Mouse (Mus musculus) neural tube, embryonic 10.5 days (tissue): ENCODE data around the gene Hdac7.

Experiments used
- DNase-seq: peaks from one replicate; pipeline ENCODE4 v3.0.0-alpha.2; 2017; ENCODE audit warnings: low spot score; ENCODE audit errors: extremely low spot score

Gene Hdac7

GRCm38 (mm10) chr15:97789761-97790505 lies 54.4 kb downstream of the Hdac7 start:
- no peak for DNase-seq

- DNase-seq, result no peak
These were observed 55.5 kb downstream of the Hdac7 start for GRCm38 (mm10) chr15:97788821-97789220.

- no peak for DNase-seq
These were observed 56.3 kb downstream of the Hdac7 start for GRCm38 (mm10) chr15:97787799-97788667.

GRCm38 (mm10) chr15:97787148-97787798 lies 57.0 kb downstream of the Hdac7 start:
- no peak for DNase-seq

- DNase-seq, result no peak
These were observed 57.7 kb downstream of the Hdac7 start for GRCm38 (mm10) chr15:97786412-97787112.

GRCm38 (mm10) chr15:97785731-97786411 lies 58.4 kb downstream of the Hdac7 start:
- no peak for DNase-seq

- DNase-seq, result no peak
These were observed 59.6 kb downstream of the Hdac7 start for GRCm38 (mm10) chr15:97784561-97785161.

GRCm38 (mm10) chr15:97784092-97784559 lies 60.2 kb downstream of the Hdac7 start:
- DNase-seq, result peak; percentile 90

- DNase-seq, result peak; percentile 76
These were observed 61.6 kb downstream of the Hdac7 start for GRCm38 (mm10) chr15:97782749-97783105.

GRCm38 (mm10) chr15:97781961-97782748 lies 62.1 kb downstream of the Hdac7 start:
- DNase-seq, result peak; percentile 68

GRCm38 (mm10) chr15:97780611-97781031 lies 63.7 kb downstream of the Hdac7 start:
- DNase-seq, result no peak

GRCm38 (mm10) chr15:97779576-97779975 lies 64.7 kb downstream of the Hdac7 start:
- DNase-seq, result no peak

GRCm38 (mm10) chr15:97778311-97779098 lies 65.8 kb downstream of the Hdac7 start, which contains the start of gene Slc48a1:
Slc48a1 (plus strand) TSS chr15:97778520.
- no peak for DNase-seq

GRCm38 (mm10) chr15:97776919-97777318 lies 67.4 kb downstream of the Hdac7 start:
- DNase-seq, result no peak

GRCm38 (mm10) chr15:97776514-97776913 lies 67.8 kb downstream of the Hdac7 start:
- DNase-seq, result no peak

GRCm38 (mm10) chr15:97773961-97774370 lies 70.3 kb downstream of the Hdac7 start:
- no peak for DNase-seq

GRCm38 (mm10) chr15:97773108-97773507 lies 71.2 kb downstream of the Hdac7 start:
- DNase-seq, result no peak

- DNase-seq, result no peak
These were observed 74.0 kb downstream of the Hdac7 start for GRCm38 (mm10) chr15:97770280-97770679.
